Mouse (Mus musculus) erythroblast, adult 5-6 weeks (primary cell): ENCODE data around the gene Tmem135. TPM values are rescaled to one million over a fixed set of nuclear protein-coding genes. Genes with fewer than 3 reads are reported as not detected.

ENCODE experiments used
- ATAC-seq: replicated peaks from 2 replicates; pipeline ENCODE4 v1.8.0; 2016; ENCODE audit warnings: moderate number of reproducible peaks, mild to moderate bottlenecking, moderate TSS enrichment, inconsistent platforms; ENCODE audit not compliant: poor library complexity, low FRiP score, severe bottlenecking
- total RNA-seq, 2 experiments: library from RNA; stranded (forward) in 1 of 2; stranded (reverse) in 1 of 2; fragments of 150-400 nt in 1 of 2; fragments of 200-764, 138-1000 nt in 1 of 2; gene quantifications; 2 replicates each; pipeline versions ENCODE4 v1.2.3 to v1.2.4; 2015 to 2017; ENCODE audit warnings: low replicate concordance in 2 of 2

The Tmem135 gene
- total RNA-seq, 2 experiments from 2014 or later = 7.7 to 10.3 TPM

- ATAC-seq = no peak
Measured at GRCm38 (mm10) chr7:89216118-89216517, 187.9 kb downstream of the Tmem135 start.

DNA sequence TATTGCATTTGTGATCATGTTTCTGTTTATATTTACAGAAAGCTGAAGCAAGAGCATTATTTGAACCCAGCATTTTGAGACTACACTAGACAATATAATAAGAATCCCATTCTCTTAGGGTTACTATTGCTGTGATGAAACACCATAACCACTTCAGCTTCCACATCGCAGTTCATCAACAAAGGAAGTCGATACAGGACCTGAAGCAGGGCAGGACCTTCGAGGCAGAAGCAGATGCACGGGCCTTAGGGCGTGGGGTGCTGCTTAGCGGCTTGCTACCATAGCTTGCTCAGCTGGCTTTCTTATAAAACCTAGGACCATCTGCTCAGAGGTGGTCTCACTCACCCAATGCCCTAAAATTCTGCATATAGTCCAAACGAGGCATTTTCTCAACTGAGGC lies 188.3 kb downstream of the Tmem135 start:
- ATAC-seq = no peak

DNA sequence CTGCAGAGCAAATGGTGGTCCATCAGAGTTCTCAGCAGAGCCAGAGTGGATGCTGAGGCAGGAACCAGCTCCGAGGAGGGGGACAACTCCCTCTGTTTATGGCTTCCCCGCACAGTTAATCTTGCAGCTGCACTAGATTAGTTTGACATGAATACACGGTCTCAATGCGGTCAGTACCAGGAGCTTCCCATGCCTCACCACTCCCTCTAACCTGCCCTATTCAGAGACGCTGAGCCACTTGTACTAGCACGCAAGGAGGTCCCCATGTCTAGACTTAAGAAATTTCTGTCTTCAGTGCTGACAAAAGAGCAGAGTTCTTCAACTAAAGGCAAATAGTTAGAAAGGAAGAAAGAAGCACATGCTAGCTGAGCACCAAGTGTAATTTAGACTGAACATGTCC lies 193.5 kb downstream of the Tmem135 start:
- ATAC-seq = no peak

GRCm38 (mm10) chr7:89206165-89206564 lies 197.9 kb downstream of the Tmem135 start:
- ATAC-seq = no peak

DNA sequence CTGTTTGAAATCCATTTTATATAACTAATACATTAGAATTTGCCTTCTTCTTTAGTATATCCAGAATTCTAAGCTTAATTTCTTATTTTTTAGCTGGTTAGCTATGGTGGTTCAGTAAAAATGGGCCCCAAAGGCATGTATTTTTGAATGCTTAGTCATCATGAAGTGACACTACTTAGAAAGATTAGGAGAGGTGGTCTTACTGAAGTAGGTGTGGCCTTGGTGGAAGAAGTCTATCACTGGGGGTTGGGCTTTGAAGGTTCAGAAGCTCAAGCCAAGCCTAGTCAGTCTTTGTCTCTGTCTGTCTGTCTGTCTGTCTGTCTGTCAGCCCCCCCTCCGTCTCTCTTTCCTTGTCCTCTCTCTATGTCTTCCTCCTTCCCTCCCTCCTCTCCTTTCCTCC lies 198.6 kb downstream of the Tmem135 start:
- no peak for ATAC-seq

- ATAC-seq = no peak
Measured at GRCm38 (mm10) chr7:89203144-89203543, 200.9 kb downstream of the Tmem135 start.

DNA sequence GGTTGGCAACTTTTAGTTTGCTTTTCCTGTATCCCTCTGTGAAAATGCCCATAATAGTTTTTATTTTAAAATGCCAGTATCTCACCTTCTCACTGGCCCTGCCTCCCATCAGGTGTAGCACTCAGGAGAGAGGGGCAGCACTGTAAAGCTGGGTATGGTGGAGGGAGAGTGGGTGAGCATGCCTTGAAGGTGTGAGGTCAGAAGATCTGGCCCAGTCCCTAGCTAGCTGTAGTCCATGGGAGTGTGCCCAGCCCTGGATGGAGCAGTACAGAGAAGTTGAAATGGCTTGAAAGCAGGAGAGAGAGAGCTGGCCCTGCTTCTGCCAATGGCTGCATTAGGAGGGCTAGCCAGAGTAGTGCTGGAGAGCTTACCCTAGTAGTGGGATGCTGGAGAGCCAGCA lies 202.1 kb downstream of the Tmem135 start:
- no peak for ATAC-seq

DNA sequence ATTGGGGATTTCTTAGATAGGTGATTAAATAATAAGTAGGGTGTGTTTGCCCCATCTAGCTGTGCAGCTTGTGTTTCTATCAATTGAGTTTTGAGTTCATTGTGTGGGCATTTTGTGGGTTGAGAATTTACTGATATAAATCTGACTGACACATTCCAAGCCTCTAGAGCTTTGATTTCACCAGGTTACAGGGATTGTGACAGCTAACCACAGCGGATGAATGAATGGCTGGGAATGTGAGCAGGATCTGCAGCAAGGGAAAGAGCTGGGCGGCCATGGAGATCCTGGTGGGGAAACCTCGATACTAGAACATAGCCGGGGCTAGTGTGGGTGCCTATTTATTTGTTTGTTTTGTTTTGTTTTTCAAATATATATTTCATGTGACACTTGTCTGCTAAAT lies 205.5 kb downstream of the Tmem135 start:
- no peak for ATAC-seq

DNA sequence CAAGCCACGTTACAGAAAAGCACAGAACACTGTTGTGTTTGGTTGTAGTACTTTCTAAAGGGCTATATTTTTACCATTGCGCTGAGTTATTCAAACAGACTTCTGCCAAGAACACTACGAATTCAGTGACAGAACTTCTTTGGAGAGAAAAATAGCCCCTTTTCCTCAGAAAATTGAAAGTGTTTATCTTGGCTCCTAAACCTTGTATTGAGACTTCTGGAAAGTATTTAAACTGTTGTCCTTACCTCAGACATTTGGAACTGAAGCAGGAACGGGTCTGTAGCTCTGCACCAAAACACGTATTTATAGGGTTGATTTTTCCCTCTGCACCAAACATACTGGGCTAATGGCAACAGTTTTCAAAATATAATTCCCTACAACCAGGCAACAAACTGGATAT lies 210.6 kb downstream of the Tmem135 start:
- ATAC-seq = no peak

DNA sequence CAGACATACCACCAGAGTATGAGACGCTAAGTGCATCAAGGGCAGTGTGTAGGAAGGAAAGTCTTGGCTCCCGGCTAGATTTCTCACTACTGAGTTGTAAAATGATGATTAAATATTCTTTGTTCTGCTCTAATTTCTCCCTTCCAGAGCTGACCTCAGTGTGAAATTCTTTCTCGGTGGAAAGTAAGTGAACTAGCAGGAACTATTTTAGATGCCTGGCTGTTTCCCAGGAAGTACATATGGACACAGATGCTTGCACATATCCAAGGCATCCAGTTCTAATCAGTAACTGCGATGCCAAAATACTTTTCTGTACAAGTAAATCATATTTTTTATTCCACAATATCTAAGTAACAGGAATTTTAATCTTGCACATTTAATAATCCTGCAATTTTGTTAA lies 220.1 kb downstream of the Tmem135 start:
- no peak for ATAC-seq

GRCm38 (mm10) chr7:89182943-89183342 lies 221.1 kb downstream of the Tmem135 start:
- no peak for ATAC-seq

- ATAC-seq = no peak
Measured at GRCm38 (mm10) chr7:89181285-89181684, 222.7 kb downstream of the Tmem135 start.

DNA sequence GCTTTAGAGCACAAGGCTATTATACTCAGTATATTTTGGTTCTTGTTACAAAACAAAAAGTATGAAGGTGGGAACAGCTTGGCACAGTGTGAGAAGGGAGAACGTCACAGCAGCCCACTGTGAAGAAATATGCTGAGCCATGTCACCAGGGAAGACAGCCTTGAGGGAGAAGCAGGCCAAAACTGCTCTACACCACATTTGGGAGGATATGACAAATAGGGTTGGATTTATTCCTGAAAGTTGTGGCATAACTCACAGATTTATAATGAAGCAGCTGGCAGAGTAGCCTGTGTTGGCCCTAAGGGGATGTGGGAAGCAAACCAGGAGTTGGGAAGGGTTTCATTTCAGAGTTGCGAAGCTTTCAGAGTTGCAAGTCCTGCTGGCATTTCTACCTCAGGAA lies 225.4 kb downstream of the Tmem135 start:
- no peak for ATAC-seq

DNA sequence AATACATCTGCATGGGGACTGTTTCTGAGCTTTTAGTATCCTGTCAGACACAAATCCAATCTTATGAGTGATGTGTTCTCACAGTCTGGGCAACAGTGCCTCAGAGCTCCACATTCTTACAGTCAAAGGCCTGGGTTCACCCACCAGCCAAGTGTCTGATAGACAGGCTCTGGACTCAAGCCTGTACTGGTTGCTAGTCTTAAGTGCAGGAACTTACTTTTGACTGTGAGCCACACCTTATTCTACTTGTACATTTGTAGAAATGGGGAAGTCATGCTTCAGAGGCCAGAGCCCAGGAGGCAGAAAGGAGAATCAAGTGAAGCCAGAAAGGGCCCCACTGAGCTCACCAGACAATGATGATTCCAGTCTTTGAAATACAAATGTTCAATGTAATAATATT lies 226.1 kb downstream of the Tmem135 start:
- no peak for ATAC-seq

DNA sequence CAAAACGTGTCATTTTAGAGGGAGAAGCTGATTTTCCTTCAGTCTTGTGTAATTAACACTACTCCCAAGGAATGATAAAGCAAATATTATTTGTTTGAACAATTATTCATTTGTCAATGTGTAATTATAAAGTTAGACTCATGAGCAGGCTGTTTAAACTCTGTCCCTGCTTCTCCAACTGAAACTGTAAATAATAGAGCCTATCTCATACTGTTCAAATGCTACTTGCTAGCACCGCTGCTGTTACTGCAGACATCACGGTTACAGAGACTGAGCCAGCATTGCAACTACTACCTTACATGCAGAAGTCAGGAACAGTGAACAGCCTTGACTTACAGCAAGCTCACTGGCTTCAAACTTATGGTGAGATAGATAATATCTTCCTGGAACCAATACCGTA lies 229.6 kb downstream of the Tmem135 start:
- ATAC-seq = no peak

DNA sequence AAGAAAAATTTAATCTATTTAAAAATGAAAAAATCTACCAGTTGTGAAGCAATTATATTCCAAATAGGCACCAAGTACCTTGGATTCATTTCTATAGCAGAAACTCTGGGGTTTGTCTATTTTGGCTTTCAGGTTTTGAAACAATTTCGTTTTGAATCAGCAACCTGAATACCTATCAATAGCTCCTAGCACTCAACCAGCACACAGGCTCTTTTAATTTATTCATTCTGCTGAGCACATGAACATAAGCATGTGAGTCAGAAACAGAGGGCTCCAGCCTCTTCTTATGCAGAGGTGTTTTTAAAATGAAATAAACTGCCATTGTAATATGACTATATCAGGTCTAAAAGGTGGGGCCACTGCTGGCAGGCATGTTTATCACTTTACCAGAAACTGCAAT lies 231.0 kb downstream of the Tmem135 start:
- ATAC-seq = no peak

GRCm38 (mm10) chr7:89171790-89172467 lies 232.1 kb downstream of the Tmem135 start:
- no peak for ATAC-seq

GRCm38 (mm10) chr7:89168606-89169005 lies 235.4 kb downstream of the Tmem135 start:
- ATAC-seq = peak; percentile 77

DNA sequence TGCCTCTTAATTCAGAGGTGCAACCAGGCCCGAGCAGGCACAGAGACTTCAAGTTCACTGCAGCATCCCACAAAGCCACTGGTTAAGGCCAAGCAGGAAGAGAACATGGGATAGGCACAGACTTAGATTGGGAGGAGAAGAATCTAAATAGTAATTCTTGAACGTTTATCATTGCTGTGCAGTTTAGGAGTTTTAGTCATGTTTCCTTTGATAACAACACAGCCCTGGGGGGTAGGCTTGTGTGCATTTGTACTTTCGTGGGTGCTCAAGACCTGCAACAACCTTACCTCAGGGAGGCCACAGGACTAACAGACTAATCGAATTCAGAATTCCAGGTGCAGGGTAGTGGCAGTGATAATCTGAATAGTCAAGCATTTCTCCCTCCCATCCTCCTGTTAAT lies 238.5 kb downstream of the Tmem135 start:
- no peak for ATAC-seq

DNA sequence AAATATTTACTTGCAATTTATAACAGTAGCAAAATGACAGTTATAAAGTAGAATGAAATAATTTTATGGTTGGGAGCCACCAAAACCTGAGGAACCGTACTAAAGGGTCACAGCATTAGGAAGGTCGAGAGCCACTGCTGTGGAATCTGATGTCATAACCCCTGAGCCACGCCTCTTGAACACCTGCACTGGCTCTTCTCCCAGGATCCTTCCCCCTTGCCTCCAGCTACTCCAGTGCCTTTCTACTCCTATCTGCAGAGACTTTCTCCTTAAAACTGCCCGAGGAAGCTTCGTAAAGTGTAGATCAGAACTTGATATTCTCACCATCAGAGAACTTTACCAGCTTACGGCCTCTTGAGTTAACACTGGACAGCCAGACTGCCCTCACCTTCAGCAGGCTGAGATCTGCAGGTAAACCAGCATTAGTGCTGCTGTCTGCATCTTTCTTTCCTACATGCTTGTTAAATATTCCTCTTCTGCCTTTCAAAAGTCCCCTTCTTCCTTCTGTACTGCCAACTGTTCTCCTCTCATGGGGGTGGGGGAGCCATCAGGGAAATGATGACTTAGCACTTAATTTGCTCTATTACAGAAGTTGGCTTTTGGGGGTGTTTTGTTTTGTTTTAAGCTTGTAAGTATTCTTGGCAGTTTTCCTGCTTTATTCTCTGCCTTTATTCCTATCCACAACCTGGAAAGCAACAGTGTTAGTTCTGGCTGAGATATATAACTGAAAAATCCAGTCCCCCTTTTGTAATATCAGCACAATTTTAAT lies 242.2 kb downstream of the Tmem135 start:
- ATAC-seq = no peak

- no peak for ATAC-seq
Measured at GRCm38 (mm10) chr7:89157356-89157755, 246.7 kb downstream of the Tmem135 start.

GRCm38 (mm10) chr7:89156629-89157028 lies 247.4 kb downstream of the Tmem135 start:
- no peak for ATAC-seq
